Mouse (Mus musculus) gastrocnemius, postnatal 4 days (tissue): Measurements from ENCODE around the gene Gm26741. TPM values are rescaled to one million over a fixed set of nuclear protein-coding genes. Genes with fewer than 3 reads are reported as not detected.
"Not testable (repeated sequence)": the region's sequence is repeated elsewhere in the genome, so short reads cannot be mapped to it uniquely, and the experiment has no call there.

Experiments
- DNase-seq, 2 experiments: peaks; one replicate each; pipeline ENCODE4 v3.0.0; 2021 to 2022; ENCODE audit warnings: low spot score in 2 of 2, mixed read lengths in 2 of 2
- long read RNA-seq, 2 experiments: library from polyadenylated mRNA; stranded (forward); transcript quantifications; one replicate each; pipeline ENCODE4 v2.0.0; 2021
- total RNA-seq, 2 experiments: library from RNA; stranded (reverse); gene quantifications; 2 replicates each; pipeline ENCODE4 v1.2.3; 2021

Gm26741 gene
- total RNA-seq: not detected
- long read RNA-seq, experiment 1: 0 reads
- long read RNA-seq, experiment 2: 0 reads

- no peak for DNase-seq
Measured at GRCm38 (mm10) chr10:52358467-52358866, at the start of gene Gm26741. TSS of gene Gm26741 (plus strand) at chr10:52358767.

DNA sequence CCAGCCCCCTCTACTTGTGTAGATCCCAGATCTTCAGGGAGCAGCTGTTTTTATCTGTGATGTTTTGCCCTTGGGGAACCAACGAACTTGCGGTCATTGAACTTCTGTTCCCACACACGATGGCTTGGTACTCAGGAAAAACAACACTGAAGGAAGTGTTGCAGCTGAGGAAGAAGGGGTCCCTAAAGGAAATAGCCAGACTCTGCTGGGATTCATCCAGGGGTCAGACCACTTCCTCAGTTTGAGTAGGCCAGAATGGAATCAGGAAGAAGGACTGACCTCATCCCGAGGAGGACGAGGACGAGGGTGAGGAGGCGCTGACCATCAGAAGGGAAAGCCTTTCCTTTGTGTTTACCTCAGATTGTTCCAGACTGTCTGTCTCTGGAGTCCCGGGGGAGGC is 49.4 kb upstream of the Gm26741 start:
- peak in 1 of 2 experiments; percentile 8 for DNase-seq

DNA sequence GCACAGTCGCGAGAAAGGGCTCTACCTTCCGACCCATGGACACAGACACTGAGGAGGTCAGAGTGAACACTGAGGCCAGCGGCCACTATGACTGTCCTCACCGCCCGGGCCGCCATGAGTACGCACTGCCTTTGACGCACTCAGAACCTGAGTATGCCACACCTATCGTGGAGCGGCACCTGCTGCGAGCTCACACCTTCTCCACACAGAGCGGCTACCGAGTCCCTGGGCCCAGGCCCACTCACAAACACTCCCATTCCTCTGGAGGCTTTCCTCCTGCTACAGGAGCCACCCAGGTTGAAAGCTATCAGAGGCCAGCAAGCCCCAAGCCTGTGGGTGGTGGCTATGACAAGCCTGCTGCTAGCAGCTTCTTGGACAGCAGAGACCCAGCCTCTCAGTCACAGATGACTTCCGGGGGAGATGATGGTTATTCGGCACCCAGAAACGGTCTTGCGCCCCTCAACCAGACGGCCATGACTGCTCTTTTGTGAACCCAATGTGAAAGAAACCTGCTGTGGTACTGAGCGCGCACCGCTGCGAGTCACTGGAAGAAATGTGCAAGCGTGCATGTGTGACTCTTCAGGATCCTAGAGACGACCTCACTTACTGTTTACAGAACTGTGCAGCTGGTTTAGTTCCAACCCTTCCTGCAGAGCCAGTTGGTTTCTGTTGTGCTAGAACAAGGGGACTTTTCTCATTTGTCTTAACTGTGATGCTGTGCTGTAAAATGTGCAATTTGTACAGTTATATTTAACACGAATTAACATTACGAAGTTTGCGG is 38.9 kb upstream of the Gm26741 start:
- no peak for DNase-seq

DNA sequence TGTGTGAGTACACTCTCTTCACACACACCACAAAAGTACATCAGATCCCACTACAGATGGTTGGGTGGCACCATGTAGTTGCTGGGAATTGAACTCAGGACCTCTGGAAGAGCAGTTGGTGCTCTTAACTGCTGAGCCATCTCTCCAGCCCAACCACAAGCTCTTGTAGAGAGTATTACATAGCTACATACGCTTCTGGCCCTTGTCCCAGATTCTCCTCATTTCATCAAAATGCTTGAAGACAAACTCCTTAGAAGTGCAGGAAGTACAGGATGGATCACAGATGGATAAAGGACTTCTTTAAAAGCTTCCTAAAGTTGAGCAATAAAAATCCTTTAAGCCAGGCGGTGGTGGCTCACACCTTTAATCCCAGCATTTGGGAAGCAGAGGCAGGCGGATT is 36.6 kb upstream of the Gm26741 start:
- no peak for DNase-seq

- DNase-seq: no peak
Measured at GRCm38 (mm10) chr10:52331007-52331406, 27.6 kb upstream of the Gm26741 start.

DNA sequence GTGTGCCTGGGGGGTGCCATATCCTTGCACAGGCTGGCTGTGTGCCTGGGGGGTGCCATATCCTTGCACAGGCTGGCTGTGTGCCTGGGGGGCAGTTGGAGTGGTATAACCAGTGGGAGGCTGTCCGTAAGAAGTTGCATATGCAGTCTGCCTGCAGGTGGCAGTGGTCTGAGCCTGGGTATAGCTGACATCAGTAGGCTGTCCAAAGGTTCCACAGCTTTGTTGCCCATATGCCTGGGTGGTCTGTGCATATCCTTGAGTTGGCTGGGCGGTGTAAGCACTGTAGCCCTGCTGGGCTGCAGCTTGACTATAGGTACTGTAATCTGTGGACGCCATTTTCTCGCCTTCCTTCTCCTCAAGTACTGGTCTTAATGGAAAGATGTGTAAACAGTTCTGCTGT is 15.2 kb upstream of the Gm26741 start:
- DNase-seq: not testable (repeated sequence)

GRCm38 (mm10) chr10:52353184-52353583 is 5.4 kb upstream of the Gm26741 start:
- no peak for DNase-seq

DNA sequence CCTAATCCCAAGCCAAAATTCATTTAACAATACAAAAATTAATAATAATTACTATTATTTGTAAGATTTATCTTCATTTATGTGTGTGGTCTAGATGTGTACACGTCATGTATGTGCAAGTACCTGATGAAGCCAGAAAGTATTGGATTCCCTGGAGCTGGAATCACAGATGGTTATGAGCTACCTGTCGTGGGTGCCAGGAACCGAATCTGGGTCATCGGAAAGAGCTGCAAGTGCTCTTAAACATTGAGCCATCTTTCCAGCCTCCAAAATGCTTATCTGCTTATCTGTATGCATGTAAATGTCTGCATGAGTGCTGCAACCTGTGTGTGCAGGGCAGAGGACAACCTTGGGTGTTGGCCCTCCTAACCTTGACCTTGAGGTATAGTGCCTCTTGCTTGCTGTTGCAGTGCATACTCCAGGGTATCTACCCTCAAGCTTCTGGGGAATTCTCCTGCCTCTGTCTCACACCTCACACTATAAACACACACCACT is 1.7 kb downstream of the Gm26741 start:
- DNase-seq: no peak

DNA sequence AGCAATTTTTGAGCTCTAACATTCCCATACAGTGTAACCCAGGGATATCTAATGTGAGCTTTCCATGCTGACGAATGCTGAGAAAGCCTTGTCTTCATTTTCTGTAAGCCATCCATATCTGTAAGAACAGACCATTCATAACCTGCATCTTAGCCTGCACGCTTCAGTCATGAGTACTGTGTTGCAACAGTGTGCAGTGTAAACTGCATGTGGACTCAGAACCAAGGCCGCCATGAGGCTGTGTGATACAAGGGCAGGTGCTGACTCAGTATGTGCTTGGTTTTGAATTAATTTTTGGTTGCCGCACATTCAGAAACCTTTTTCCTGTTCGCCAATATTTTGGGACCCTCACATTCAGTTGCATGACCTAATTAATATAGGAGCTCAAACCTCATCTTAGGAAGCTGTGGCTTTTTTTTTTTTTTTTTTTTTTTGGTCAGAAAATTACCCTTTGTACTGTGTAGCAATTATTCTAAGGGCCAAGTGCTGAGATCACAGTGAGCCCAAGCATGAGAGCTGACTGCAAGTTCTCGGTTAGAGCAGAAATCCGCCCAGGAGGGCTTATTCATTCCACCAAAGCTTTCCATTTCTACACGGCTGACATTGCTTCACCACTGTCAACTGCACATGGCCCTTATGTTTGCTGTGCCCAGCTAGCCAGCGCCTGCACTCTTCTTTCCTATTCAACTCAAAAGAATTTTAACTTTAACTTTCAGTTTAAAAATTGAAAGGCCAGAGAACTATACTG is 2.5 kb downstream of the Gm26741 start:
- no peak for DNase-seq

DNA sequence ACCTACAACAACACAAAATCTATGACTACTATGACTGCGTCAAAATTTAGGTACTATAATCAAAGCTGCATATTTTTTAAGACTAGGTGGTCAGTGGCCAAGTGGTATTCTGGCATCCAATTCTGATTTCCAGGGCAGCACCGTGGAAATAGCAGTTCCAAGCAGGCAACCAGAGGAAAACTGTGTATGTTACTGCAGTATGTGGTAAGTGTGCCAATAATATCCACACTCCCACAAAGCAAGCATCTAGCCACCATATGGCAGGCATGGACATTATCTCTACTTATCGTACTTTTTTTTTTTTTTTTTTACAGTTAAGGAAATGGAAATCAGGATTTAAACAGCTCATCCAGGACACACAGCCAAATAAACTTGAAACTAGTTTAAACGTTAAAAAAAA is 9.8 kb downstream of the Gm26741 start:
- DNase-seq: no peak

DNA sequence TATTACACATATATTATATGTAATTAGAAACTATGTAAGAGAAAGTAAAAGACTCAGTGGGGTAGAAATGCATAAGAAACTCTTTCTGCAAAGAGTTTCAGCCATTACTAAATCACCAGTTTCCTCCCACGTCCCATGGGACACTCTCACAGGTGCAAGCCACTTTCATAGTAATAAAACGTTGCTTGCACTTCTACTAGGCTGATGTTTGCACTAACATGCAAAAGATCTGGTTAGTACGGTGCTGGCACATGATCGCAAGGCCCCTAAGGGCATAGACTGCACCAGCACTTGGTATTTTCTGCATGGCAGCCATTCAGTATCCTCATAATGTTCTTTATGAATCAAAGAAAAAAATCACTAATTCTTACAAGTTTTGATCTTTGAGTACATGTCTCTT is 15.3 kb downstream of the Gm26741 start:
- no peak for DNase-seq

- no peak for DNase-seq
Measured at GRCm38 (mm10) chr10:52374651-52375050, 16.1 kb downstream of the Gm26741 start.

DNA sequence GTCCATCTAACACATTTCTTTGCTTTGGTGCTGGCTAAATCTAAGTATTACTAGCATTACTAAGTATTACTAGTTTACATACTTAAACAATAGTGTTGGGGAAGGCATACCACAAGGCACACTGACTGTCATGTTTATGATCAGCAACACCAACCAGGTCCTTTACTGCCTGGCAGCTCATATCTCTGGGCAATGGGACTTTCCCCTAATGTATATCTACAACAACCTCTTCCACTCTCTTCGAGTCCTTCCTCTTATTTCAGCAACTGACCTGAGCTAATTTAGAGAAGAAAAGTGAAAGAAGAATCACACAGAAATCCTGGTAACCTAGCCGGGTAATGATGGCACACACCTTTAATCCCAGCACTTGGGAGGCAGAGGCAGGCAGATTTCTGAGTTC is 17.9 kb downstream of the Gm26741 start:
- no peak for DNase-seq

GRCm38 (mm10) chr10:52377813-52378212 is 19.2 kb downstream of the Gm26741 start:
- DNase-seq: no peak

- peak in 1 of 2 experiments; percentile 12 for DNase-seq
Measured at GRCm38 (mm10) chr10:52381321-52381801, 22.8 kb downstream of the Gm26741 start.

DNA sequence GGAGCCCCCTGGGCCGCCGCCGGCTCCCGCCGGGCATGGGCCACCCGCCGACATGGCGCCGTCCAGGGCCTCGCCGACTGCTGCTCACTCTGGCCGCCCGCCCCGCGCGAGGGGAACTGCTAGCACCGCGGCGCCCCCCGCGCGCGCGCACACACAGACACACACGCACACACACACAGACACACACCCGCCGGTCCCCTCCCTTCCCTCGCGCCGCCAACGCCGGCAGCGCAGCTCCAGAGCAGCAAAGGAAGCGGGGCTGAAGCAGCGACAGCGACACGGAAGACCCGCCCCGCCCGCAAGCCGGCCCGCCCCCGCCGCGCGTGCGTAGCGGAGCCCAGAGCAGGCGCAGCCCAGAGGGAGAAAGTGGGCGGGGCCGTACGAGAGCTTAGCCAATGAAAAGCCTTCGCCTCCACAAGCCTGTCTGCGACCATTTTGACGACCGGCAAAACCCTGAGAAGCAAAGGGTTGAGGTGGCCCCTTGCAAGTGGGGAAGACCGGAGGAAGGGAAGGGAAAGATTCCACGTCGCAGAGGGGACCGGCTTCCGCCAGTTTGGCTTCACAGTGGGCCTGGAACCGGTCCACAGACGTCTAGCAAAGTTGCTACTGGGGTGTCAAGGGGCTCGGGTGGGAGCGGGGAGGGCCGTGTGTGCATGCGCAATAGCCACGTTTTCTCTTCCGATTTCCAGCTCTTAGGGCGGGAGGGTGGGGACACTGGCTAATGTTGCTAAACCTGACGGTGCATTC is 23.5 kb downstream of the Gm26741 start, which contains the start of gene Gopc:
Gopc (minus strand) TSS at position 280 of the 747 bp plus-strand sequence.
- peak; percentile 95 to 99 for DNase-seq

- no peak for DNase-seq
Measured at GRCm38 (mm10) chr10:52383022-52383421, 24.5 kb downstream of the Gm26741 start.

GRCm38 (mm10) chr10:52383522-52383921 is 25.0 kb downstream of the Gm26741 start:
- DNase-seq: no peak

DNA sequence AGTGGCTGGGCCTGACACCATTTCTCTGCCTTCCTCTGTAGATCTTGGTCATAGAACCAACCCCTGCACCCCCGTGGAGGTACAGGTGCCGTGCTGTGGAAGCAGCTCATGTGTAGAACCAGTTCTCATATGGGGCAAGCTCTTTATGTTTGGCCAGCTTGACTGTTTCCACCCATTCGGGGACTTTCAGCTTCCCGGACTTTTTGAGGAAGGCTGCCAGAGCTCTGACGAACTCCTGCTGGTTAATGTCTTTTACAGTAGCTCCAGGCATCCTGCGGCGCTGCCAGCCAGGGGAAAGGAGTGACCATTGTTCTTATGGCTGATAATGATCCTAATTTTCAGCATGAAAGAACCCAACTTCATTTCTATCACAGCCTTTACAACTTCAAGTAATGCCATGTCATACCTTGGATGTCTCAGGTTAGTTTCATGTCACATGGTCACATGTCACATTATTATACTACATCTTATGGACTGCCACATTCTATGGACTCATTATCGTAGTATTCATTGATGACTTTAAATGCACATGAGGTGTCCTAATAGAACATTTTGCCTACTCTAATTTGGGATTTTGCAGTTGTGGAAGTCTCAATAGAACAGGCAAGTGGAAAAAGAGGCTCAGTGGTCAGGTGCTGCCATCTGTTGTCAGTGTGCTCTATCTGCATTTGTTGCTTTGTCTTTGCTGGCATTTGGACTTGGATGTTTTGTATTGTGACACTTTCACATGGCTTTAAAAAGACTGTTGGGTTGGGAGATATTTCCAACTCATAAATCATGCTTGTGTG is 26.4 kb downstream of the Gm26741 start:
- DNase-seq: peak in 1 of 2 experiments; percentile 29

- DNase-seq: no peak
Measured at GRCm38 (mm10) chr10:52387192-52387591, 28.6 kb downstream of the Gm26741 start.
